Mouse (Mus musculus) T-helper 1 cell (primary cell): ENCODE data around the gene Apol8.
"Not testable (repeated sequence)": the region's sequence is repeated elsewhere in the genome, so short reads cannot be mapped to it uniquely, and the experiment has no call there.

Experiments used
- in situ Hi-C: fragments of 300-600 bp; cut with MboI, MseI; formaldehyde crosslinking; loops from one replicate; pipeline ENCODE4 v1.15.1; 2025; ENCODE audit warnings: high pct_unique_total_duplicates

Apol8 gene

GRCm38 (mm10) chr15:77755132-77755531 is 1.7 kb downstream of the Apol8 start:
- in situ Hi-C loops = no loop called here

- in situ Hi-C loops = no loop called here
These were observed 4.4 kb downstream of the Apol8 start for GRCm38 (mm10) chr15:77752443-77752842.

- in situ Hi-C loops = no loop called here
These were observed 6.3 kb downstream of the Apol8 start for GRCm38 (mm10) chr15:77750461-77750860.

- in situ Hi-C loops = no loop called here
These were observed 7.1 kb downstream of the Apol8 start for GRCm38 (mm10) chr15:77749717-77750116.

- in situ Hi-C loops = no loop called here
These were observed 8.4 kb downstream of the Apol8 start for GRCm38 (mm10) chr15:77748414-77748813.

- in situ Hi-C loops = no loop called here
These were observed 10.5 kb downstream of the Apol8 start for GRCm38 (mm10) chr15:77746326-77746725.

GRCm38 (mm10) chr15:77745081-77745480 is 11.7 kb downstream of the Apol8 start:
- in situ Hi-C loops = no loop called here

GRCm38 (mm10) chr15:77744632-77745031 is 12.2 kb downstream of the Apol8 start:
- in situ Hi-C loops = no loop called here

GRCm38 (mm10) chr15:77741556-77741955 is 15.2 kb downstream of the Apol8 start:
- in situ Hi-C loops = not testable (repeated sequence)

GRCm38 (mm10) chr15:77740511-77741297 is 16.1 kb downstream of the Apol8 start:
- in situ Hi-C loops = no loop called here

GRCm38 (mm10) chr15:77733903-77734302 is 22.9 kb downstream of the Apol8 start:
- in situ Hi-C loops = not testable (repeated sequence)

GRCm38 (mm10) chr15:77733380-77733779 is 23.4 kb downstream of the Apol8 start:
- in situ Hi-C loops = not testable (repeated sequence)

- in situ Hi-C loops = not testable (repeated sequence)
These were observed 24.0 kb downstream of the Apol8 start for GRCm38 (mm10) chr15:77732851-77733250.

GRCm38 (mm10) chr15:77731605-77732004 is 25.2 kb downstream of the Apol8 start:
- in situ Hi-C loops = no loop called here

GRCm38 (mm10) chr15:77728739-77729138 is 28.1 kb downstream of the Apol8 start, which contains the start of gene Apol9b:
Apol9b (plus strand) TSS chr15:77729039.
- in situ Hi-C loops = not testable (repeated sequence)

- in situ Hi-C loops = not testable (repeated sequence)
These were observed 29.1 kb downstream of the Apol8 start for GRCm38 (mm10) chr15:77727745-77728144.

GRCm38 (mm10) chr15:77727139-77727538 is 29.7 kb downstream of the Apol8 start:
- in situ Hi-C loops = not testable (repeated sequence)

- in situ Hi-C loops = not testable (repeated sequence)
These were observed 31.3 kb downstream of the Apol8 start for GRCm38 (mm10) chr15:77725393-77726020.

GRCm38 (mm10) chr15:77724208-77724911 is 32.4 kb downstream of the Apol8 start:
- in situ Hi-C loops = not testable (repeated sequence)

GRCm38 (mm10) chr15:77721509-77721908 is 35.3 kb downstream of the Apol8 start:
- in situ Hi-C loops = not testable (repeated sequence)

GRCm38 (mm10) chr15:77718240-77718639 is 38.6 kb downstream of the Apol8 start:
- in situ Hi-C loops = not testable (repeated sequence)

- in situ Hi-C loops = not testable (repeated sequence)
These were observed 47.9 kb downstream of the Apol8 start for GRCm38 (mm10) chr15:77708936-77709335.
